Mouse (Mus musculus): ENCODE measurements around the gene Gm9913. TPM values are rescaled to one million over a fixed set of nuclear protein-coding genes. Genes with fewer than 3 reads are reported as not detected.

Gene Gm9913
- total RNA-seq, 2 experiments from 2014 or later: 0.08 to 0.15 TPM

GRCm38 (mm10) chr2:125496696-125497095 lies 8.2 kb upstream of the Gm9913 start:
- no peak for DNase-seq

- no peak for DNase-seq
These were observed 6.7 kb upstream of the Gm9913 start for GRCm38 (mm10) chr2:125498216-125498615.

- no peak for DNase-seq
These were observed 3.4 kb upstream of the Gm9913 start for GRCm38 (mm10) chr2:125501526-125501925.

GRCm38 (mm10) chr2:125505746-125506315 lies 942 bp downstream of the Gm9913 start:
- peak; percentile 72 for DNase-seq

- peak; percentile 72 for DNase-seq
These were observed 1.6 kb downstream of the Gm9913 start for GRCm38 (mm10) chr2:125506316-125507054.

GRCm38 (mm10) chr2:125507893-125508292 lies 3.0 kb downstream of the Gm9913 start, which contains the start of gene Fbn1:
Fbn1 (minus strand) TSS chr2:125507993.
- no peak for DNase-seq

- DNase-seq: no peak
These were observed 3.5 kb downstream of the Gm9913 start for GRCm38 (mm10) chr2:125508381-125508780.

- peak; percentile 49 for DNase-seq
These were observed 5.9 kb downstream of the Gm9913 start for GRCm38 (mm10) chr2:125510752-125511151.

GRCm38 (mm10) chr2:125511898-125512297 lies 7.0 kb downstream of the Gm9913 start:
- no peak for DNase-seq

- DNase-seq: no peak
These were observed 7.7 kb downstream of the Gm9913 start for GRCm38 (mm10) chr2:125512544-125512943.

GRCm38 (mm10) chr2:125514391-125514790 lies 9.5 kb downstream of the Gm9913 start:
- no peak for DNase-seq

- DNase-seq: no peak
These were observed 10.6 kb downstream of the Gm9913 start for GRCm38 (mm10) chr2:125515291-125516057.

- peak; percentile 54 for DNase-seq
These were observed 11.7 kb downstream of the Gm9913 start for GRCm38 (mm10) chr2:125516594-125516993.

GRCm38 (mm10) chr2:125525484-125525883 lies 20.6 kb downstream of the Gm9913 start:
- DNase-seq: no peak

GRCm38 (mm10) chr2:125526566-125526965 lies 21.7 kb downstream of the Gm9913 start:
- DNase-seq: no peak

- DNase-seq: peak; percentile 65
These were observed 25.8 kb downstream of the Gm9913 start for GRCm38 (mm10) chr2:125530665-125531064.

- DNase-seq: no peak
These were observed 34.8 kb downstream of the Gm9913 start for GRCm38 (mm10) chr2:125539640-125540039.

- no peak for DNase-seq
These were observed 35.7 kb downstream of the Gm9913 start for GRCm38 (mm10) chr2:125540579-125540978.

- DNase-seq: no peak
These were observed 36.6 kb downstream of the Gm9913 start for GRCm38 (mm10) chr2:125541451-125541850.

GRCm38 (mm10) chr2:125543646-125544045 lies 38.8 kb downstream of the Gm9913 start:
- no peak for DNase-seq

GRCm38 (mm10) chr2:125544986-125545385 lies 40.1 kb downstream of the Gm9913 start:
- no peak for DNase-seq

- DNase-seq: no peak
These were observed 44.1 kb downstream of the Gm9913 start for GRCm38 (mm10) chr2:125548806-125549578.

Measured in gastrocnemius, postnatal 25 days (tissue).